Mouse (Mus musculus) embryonic fibroblast, embryonic 13.5 days (primary cell): ENCODE measurements around the gene Slc35f4.

ENCODE experiments used
- CTCF ChIP-seq: IDR thresholded peaks from 2 replicates; pipeline ENCODE4 v1.5.1; 2011; ENCODE audit warnings: mild to moderate bottlenecking, control low read depth, low read length, moderate library complexity, borderline replicate concordance; ENCODE audit not compliant: insufficient read depth
- POLR2A ChIP-seq: IDR thresholded peaks from 2 replicates; pipeline ENCODE4 v1.6.1; 2011; ENCODE audit warnings: low read depth, mild to moderate bottlenecking, control low read depth, low read length, moderate library complexity

DNA sequence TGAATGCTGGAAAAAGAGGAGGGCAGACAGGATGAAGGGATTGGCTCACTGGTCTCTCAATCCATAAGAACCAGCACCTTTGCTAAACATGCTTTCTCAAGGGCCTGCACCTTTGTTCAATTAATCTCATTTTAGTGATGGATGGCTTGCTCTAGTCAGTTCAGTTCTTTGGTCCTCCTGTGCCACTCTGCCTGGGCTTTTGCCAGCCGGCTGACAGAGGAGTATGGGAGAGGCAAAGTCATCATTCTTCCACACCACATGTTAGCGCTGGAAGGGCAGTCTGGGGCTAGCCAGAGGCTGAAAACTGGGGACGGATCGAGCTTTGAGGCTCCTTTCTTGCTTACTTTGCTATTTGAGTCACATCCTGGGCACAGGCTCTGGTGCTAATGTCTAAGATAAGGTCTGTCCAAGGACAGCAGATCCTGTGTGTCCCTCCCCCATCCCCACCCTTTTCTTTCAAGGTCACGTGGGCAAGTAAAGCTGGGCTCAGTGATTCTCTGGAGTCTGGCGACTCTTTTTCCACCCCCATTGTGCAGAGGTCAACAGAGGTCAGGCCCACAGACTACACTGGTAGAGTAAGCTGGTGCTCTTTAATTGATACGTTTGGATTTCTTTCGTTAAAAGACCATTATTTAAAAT, 224.7 kb downstream of the Slc35f4 start:
- TF ChIP-seq CTCF, result no peak
- TF ChIP-seq POLR2A, result no peak
